Mouse (Mus musculus): ENCODE measurements around the gene Ica1l. TPM values are rescaled to one million over a fixed set of nuclear protein-coding genes. Genes with fewer than 3 reads are reported as not detected.
"Not testable (repeated sequence)": the region's sequence is repeated elsewhere in the genome, so short reads cannot be mapped to it uniquely, and the experiment has no call there.

Ica1l gene
- polyA plus RNA-seq (2015; fragmentation: Nextera tagmentation; extraction: Ambion mirVana) = 1.1 and 1.3 TPM in 2 replicates

- peak within 1 kb of the TSS; percentile 60 for H3K9ac ChIP-seq
- peak within 1 kb of the TSS; percentile 72 for H3K4me3 ChIP-seq (replicated peaks)
- no peaks in the 10 kb centered on the region for H3K9me3 ChIP-seq
- ATAC-seq = peak; percentile 92
- H3K36me3 ChIP-seq = no peaks in the 10 kb centered on the region
- H3K27me3 ChIP-seq (replicated peaks) = peaks cover 14% of the 10 kb centered on the region
- H3K27ac ChIP-seq = no peak within 1 kb of the TSS
- WGBS = under 1% methylated on average over 76 of the region's 99 CpGs
- H3K4me1 ChIP-seq (replicated peaks) = 0 out of 2 replicates have a peak, but pooled peaks cover 3% of the 10 kb centered on the region
- H3K4me2 ChIP-seq (replicated peaks) = peak within 1 kb of the TSS; percentile 99
These were observed at the start of gene Ica1l for GRCm38 (mm10) chr1:60042796-60043469. Ica1l (minus strand) TSS chr1:60043184.

- H3K36me3 ChIP-seq = peaks cover 2% of the 10 kb centered on the region; the same call in 1 of the 2 replicates
- no peaks in the 10 kb centered on the region for H3K4me1 ChIP-seq (replicated peaks)
- H3K9me3 ChIP-seq = no peaks in the 10 kb centered on the region
- no peak overlapping the region for H3K27ac ChIP-seq
- 83% methylated on average over 6 of the region's 6 CpGs for WGBS
- H3K4me3 ChIP-seq (replicated peaks) = no peak overlapping the region
- H3K27me3 ChIP-seq (replicated peaks) = no peaks in the 10 kb centered on the region
- ATAC-seq = no peak
- no peak overlapping the region for H3K4me2 ChIP-seq (replicated peaks)
- no peak overlapping the region for H3K9ac ChIP-seq
These were observed 33.4 kb upstream of the Ica1l start for GRCm38 (mm10) chr1:60076411-60076810.

DNA sequence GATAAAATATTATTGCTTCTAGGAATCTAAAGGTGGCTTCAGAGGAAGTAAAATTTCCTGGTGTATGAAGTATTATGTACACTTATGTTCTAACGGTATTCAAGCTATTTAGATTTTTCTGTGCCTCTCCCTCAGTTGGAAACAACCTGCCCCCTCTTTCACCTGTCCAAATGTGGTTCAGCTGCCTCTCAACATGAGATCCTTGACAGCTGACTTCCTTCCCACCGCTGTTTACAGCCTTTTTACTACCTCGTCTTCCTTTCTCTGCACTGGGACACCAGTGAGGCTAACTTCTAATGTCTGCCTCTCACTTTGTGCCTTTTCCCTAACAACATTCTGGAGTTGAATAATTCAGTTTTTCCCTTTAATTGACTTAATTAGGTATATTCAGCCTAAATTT is 32.6 kb upstream of the Ica1l start:
- no peak overlapping the region for H3K4me3 ChIP-seq (replicated peaks)
- H3K4me2 ChIP-seq (replicated peaks) = no peak overlapping the region
- H3K9ac ChIP-seq = no peak overlapping the region
- no peaks in the 10 kb centered on the region for H3K4me1 ChIP-seq (replicated peaks)
- no peaks in the 10 kb centered on the region for H3K27me3 ChIP-seq (replicated peaks)
- H3K9me3 ChIP-seq = no peaks in the 10 kb centered on the region
- no peak for ATAC-seq
- no peak overlapping the region for H3K27ac ChIP-seq
- H3K36me3 ChIP-seq = peaks cover 2% of the 10 kb centered on the region; the same call in 1 of the 2 replicates
- 70% methylated on average over 3 of the region's 3 CpGs for WGBS

GRCm38 (mm10) chr1:60074935-60075334 is 32.0 kb upstream of the Ica1l start:
- ATAC-seq = no peak
- 61% methylated on average over 2 of the region's 2 CpGs for WGBS

DNA sequence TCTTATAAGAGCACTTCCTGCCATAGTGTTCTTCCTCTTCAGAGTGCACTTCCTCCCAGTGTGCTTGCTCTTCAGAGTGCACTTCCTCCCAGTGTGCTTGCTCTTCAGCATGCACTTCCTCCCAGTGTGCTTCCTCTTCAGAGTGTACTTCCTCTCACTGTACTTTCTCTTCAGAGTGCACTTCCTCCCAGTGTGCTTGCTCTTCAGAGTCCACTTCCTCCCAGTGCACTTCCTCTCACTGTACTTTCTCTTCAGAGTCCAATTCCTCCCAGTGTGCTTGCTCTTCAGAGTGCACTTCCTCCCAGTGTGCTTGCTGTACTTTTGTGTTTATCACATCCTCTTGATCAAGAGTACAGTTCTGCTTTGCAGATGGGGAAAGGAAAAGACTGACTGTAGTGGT is 27.7 kb upstream of the Ica1l start:
- not testable (repeated sequence) for H3K9ac ChIP-seq; H3K27ac ChIP-seq; H3K4me3 ChIP-seq (replicated peaks); ATAC-seq; H3K9me3 ChIP-seq; H3K36me3 ChIP-seq; H3K4me1 ChIP-seq (replicated peaks); H3K4me2 ChIP-seq (replicated peaks); H3K27me3 ChIP-seq (replicated peaks)

More at GRCm38 (mm10) chr1:60074935-60075334, 32.0 kb upstream of the Ica1l start:
- Histone ChIP-seq H3K4me1 (replicated peaks) (no peaks in the 10 kb centered on the region), H3K9ac (no peak overlapping the region), H3K9me3 (no peaks in the 10 kb centered on the region), H3K4me2 (replicated peaks) (no peak overlapping the region), H3K4me3 (replicated peaks) (no peak overlapping the region), H3K27me3 (replicated peaks) (no peaks in the 10 kb centered on the region), H3K36me3 (peaks cover 2% of the 10 kb centered on the region; the same call in 1 of the 2 replicates), H3K27ac (no peak overlapping the region)

DNA sequence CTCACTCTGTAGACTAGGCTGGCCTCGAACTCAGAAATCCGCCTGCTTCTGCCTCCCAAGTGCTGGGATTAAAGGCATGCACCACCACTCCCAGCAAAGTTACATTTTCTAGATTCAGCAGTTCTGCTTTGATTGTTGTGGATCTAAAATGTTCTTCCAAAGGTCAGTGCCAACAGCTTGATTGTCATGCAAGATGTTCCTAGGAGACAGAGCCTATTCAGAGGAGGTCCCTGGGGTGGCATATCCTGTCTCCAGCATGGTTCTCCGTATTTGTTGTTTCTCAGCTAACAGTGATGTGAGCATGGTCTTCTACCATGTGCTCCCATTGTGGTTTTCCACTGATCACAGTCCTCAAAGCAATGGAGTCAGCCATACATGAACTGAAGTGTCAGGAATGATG is 13.3 kb upstream of the Ica1l start:
- 81% methylated on average over 3 of the region's 3 CpGs for WGBS
- no peak overlapping the region for H3K4me3 ChIP-seq (replicated peaks)
- no peak overlapping the region for H3K4me2 ChIP-seq (replicated peaks)
- no peaks in the 10 kb centered on the region for H3K9me3 ChIP-seq
- no peaks in the 10 kb centered on the region for H3K36me3 ChIP-seq
- ATAC-seq = no peak
- H3K9ac ChIP-seq = no peak overlapping the region
- H3K4me1 ChIP-seq (replicated peaks) = no peaks in the 10 kb centered on the region
- H3K27ac ChIP-seq = no peak overlapping the region
- H3K27me3 ChIP-seq (replicated peaks) = no peaks in the 10 kb centered on the region

GRCm38 (mm10) chr1:60054659-60055058 is 11.7 kb upstream of the Ica1l start:
- Histone ChIP-seq H3K9me3 (no peaks in the 10 kb centered on the region), H3K4me3 (replicated peaks) (no peak overlapping the region), H3K27ac (no peak overlapping the region), H3K4me2 (replicated peaks) (no peak overlapping the region), H3K9ac (no peak overlapping the region), H3K36me3 (no peaks in the 10 kb centered on the region), H3K27me3 (replicated peaks) (no peaks in the 10 kb centered on the region), H3K4me1 (replicated peaks) (no peaks in the 10 kb centered on the region)
- WGBS = 33% methylated on average over 3 of the region's 3 CpGs
- no peak for ATAC-seq

DNA sequence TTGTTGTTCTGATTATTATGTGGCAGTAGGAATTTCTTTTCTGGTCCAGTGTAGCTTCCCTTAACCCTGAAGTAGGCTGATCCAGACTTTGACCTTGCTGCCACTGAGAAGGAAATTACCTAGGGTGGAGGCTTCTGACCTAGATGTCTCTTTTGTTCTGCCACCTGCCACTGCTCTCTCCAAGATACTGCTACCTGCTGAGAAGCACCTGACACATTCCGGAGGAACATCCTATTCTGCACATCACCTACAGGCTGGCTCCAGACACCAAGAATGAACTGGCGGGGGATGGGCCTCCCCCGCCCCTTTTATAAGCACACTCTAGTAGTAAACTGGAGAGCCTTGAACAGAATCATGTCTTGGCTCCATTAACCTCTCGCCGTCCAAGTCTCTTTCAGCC is 4.5 kb upstream of the Ica1l start:
- peaks cover 11% of the 10 kb centered on the region for H3K27me3 ChIP-seq (replicated peaks)
- not testable (repeated sequence) for H3K4me2 ChIP-seq (replicated peaks); H3K27ac ChIP-seq; H3K9me3 ChIP-seq; H3K4me1 ChIP-seq (replicated peaks); H3K4me3 ChIP-seq (replicated peaks); ATAC-seq; H3K36me3 ChIP-seq; H3K9ac ChIP-seq
- 91% methylated on average over 5 of the region's 5 CpGs for WGBS

DNA sequence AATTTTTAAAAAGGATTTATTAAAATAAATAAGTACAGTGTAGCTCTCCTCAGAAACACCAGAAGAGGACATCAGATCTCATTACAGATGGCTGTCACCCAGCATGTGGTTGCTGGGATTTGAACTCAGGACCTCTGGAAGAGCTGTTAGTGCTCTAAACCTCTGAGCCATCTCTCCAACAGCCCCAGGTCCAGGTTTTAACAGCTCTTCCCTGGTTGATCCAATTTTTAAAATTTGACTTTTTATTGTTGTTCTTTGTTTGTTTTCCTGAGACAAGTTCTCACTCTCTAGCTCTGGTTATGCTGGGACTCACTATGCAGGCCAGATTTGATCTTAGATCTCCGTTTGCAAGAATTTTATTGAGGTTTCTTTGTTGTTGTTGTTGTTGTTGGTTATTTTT is 1.6 kb upstream of the Ica1l start:
- Histone ChIP-seq H3K4me2 (replicated peaks) (no peak overlapping the region), H3K9ac (no peak overlapping the region), H3K4me1 (replicated peaks) (0 out of 2 replicates have a peak, but pooled peaks cover 3% of the 10 kb centered on the region), H3K4me3 (replicated peaks) (no peak overlapping the region), H3K27me3 (replicated peaks) (peaks cover 14% of the 10 kb centered on the region), H3K27ac (no peak overlapping the region), H3K9me3 (no peaks in the 10 kb centered on the region), H3K36me3 (no peaks in the 10 kb centered on the region)
- 96% methylated on average over 1 of the region's 1 CpGs for WGBS
- no peak for ATAC-seq

DNA sequence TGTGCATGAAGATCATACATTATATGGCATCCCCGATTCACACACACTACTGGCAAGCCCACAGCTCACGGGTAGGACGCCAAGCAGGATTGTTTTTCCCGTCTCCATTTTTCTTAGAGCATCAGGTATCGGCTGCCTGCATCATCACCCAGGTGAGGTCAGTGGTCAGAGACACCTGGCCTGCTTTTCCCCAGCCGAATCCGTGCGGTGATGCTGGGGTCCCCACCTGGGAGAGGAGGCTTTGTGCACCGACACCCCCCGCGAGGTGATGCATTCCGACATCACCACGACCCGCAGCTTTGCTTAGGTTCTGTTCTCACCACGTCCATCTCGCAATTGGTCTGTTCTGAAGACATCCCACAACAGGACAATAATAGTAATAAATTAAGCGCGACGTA is 587 bp downstream of the Ica1l start:
- peak; percentile 39 for ATAC-seq
- H3K27ac ChIP-seq = no peak overlapping the region
- H3K27me3 ChIP-seq (replicated peaks) = peaks cover 14% of the 10 kb centered on the region
- H3K9ac ChIP-seq = peak overlapping the region; percentile 60
- 3% methylated on average over 19 of the region's 19 CpGs for WGBS
- H3K4me1 ChIP-seq (replicated peaks) = 0 out of 2 replicates have a peak, but pooled peaks cover 3% of the 10 kb centered on the region
- peak overlapping the region; percentile 99 for H3K4me2 ChIP-seq (replicated peaks)
- H3K36me3 ChIP-seq = no peaks in the 10 kb centered on the region
- H3K4me3 ChIP-seq (replicated peaks) = peak overlapping the region; percentile 72
- H3K9me3 ChIP-seq = no peaks in the 10 kb centered on the region

DNA sequence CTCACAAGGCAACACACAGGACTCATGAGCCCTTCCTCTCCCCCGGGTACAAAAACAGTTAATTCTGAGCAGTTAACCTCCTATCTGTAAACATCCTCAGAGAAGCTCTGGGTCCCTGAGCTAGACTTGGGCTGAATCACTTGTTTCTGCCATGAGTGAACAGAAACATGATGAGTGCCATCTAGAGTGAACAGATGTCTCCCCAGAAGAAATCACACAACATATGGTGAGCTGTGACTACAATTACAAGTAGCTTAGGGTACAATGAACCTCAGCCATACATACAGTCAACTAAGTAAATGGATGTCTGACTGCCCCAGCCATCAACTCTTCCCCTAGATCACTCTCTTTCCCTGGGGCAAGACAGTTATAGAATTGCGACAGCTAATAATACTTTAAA is 7.9 kb downstream of the Ica1l start:
- Histone ChIP-seq H3K9ac (no peak overlapping the region), H3K27ac (no peak overlapping the region), H3K36me3 (no peaks in the 10 kb centered on the region), H3K27me3 (replicated peaks) (no peaks in the 10 kb centered on the region), H3K4me3 (replicated peaks) (no peak overlapping the region), H3K4me2 (replicated peaks) (no peak overlapping the region), H3K9me3 (no peaks in the 10 kb centered on the region), H3K4me1 (replicated peaks) (no peaks in the 10 kb centered on the region)
- WGBS = 90% methylated on average over 2 of the region's 2 CpGs
- no peak for ATAC-seq

DNA sequence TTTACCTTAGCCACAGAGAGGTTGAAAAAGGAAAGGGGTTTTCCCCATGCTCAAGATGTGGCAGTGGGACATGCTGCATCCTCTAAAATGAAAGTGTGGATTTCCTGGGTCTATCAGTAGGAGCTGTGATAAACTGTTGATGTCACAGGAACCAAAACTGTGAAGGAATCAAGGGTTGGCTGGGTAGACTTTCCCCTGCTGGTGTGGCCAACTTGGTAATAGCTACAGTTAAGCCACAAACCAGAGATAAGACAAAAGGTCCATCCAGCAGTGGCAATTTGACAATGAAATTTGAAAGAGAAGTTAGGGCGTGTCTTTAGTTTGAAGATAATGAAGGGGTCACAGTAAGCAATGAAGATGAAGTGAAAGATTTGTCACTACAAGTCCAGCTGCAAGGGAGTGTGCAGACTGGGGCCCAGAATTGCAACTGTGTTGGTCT is 25.9 kb downstream of the Ica1l start:
- Histone ChIP-seq H3K27ac (no peak overlapping the region), H3K4me1 (replicated peaks) (no peaks in the 10 kb centered on the region), H3K9me3 (no peaks in the 10 kb centered on the region), H3K36me3 (no peaks in the 10 kb centered on the region), H3K27me3 (replicated peaks) (no peaks in the 10 kb centered on the region), H3K4me3 (replicated peaks) (no peak overlapping the region), H3K4me2 (replicated peaks) (no peak overlapping the region), H3K9ac (no peak overlapping the region)
- ATAC-seq = no peak
- WGBS = 76% methylated on average over 1 of the region's 1 CpGs

GRCm38 (mm10) chr1:60016136-60016611 is 26.8 kb downstream of the Ica1l start:
- WGBS = 64% methylated on average over 5 of the region's 5 CpGs
- H3K27me3 ChIP-seq (replicated peaks) = no peaks in the 10 kb centered on the region
- no peaks in the 10 kb centered on the region for H3K4me1 ChIP-seq (replicated peaks)
- H3K9me3 ChIP-seq = no peaks in the 10 kb centered on the region
- no peaks in the 10 kb centered on the region for H3K36me3 ChIP-seq
- no peak overlapping the region for H3K4me2 ChIP-seq (replicated peaks)
- no peak for ATAC-seq
- H3K4me3 ChIP-seq (replicated peaks) = no peak overlapping the region
- no peak overlapping the region for H3K9ac ChIP-seq
- no peak overlapping the region for H3K27ac ChIP-seq

All from intestine, embryonic 15.5 days (tissue).